Mouse (Mus musculus) midbrain, postnatal 0 days (tissue): ENCODE data around the gene Erp27. TPM values are rescaled to one million over a fixed set of nuclear protein-coding genes. Genes with fewer than 3 reads are reported as not detected.

Source experiments
- ATAC-seq: fragments of 200-750 bp; cut with Nextera tagmentation; 2 replicates; pipeline ENCODE4 v1.8.0; 2017; ENCODE audit warnings: moderate number of reproducible peaks, mild to moderate bottlenecking, moderate TSS enrichment, moderate library complexity; ENCODE audit not compliant: low FRiP score
- DNase-seq: peaks from one replicate; pipeline ENCODE4 v3.0.0-alpha.2; 2015; ENCODE audit warnings: low spot score
- H3K27ac ChIP-seq: fragments of 300-500 bp; sonication (generic); 2 replicates; pipeline ENCODE4 v1.5.1; 2014; ENCODE audit warnings: low read depth, mild to moderate bottlenecking, low read length, mixed read lengths
- H3K27me3 ChIP-seq: fragments of 300-500 bp; sonication (generic); 2 replicates; pipeline ENCODE4 v1.6.1; 2014; ENCODE audit warnings: low read length, control low read depth, mixed read lengths; ENCODE audit not compliant: insufficient read depth
- H3K36me3 ChIP-seq: fragments of 300-500 bp; sonication (generic); 2 replicates; pipeline ENCODE4 v1.6.1; 2014; ENCODE audit warnings: low read length, control low read depth, mixed read lengths; ENCODE audit not compliant: insufficient read depth
- H3K4me1 ChIP-seq: fragments of 300-500 bp; sonication (generic); 2 replicates; pipeline ENCODE4 v1.6.1; 2014; ENCODE audit warnings: mild to moderate bottlenecking, control low read depth, antibody characterized with exemption, low read length, mixed read lengths; ENCODE audit not compliant: insufficient read depth
- H3K4me2 ChIP-seq: fragments of 300-500 bp; sonication (generic); 2 replicates; pipeline ENCODE4 v1.6.1; 2014; ENCODE audit warnings: low read depth, mild to moderate bottlenecking, low read length, mixed read lengths; ENCODE audit not compliant: poor library complexity, severe bottlenecking
- H3K4me3 ChIP-seq: fragments of 300-500 bp; sonication (generic); 2 replicates; pipeline ENCODE4 v1.5.1; 2014; ENCODE audit warnings: low read depth, mild to moderate bottlenecking, low read length, moderate library complexity
- H3K9ac ChIP-seq: fragments of 300-500 bp; sonication (generic); replicated peaks from 2 replicates; pipeline ENCODE4 v1.6.1; 2014; ENCODE audit warnings: mild to moderate bottlenecking, low read length, moderate library complexity, mixed read lengths; ENCODE audit not compliant: poor library complexity, severe bottlenecking
- H3K9me3 ChIP-seq: fragments of 300-500 bp; sonication (generic); 2 replicates; pipeline ENCODE4 v1.6.1; 2016; ENCODE audit warnings: low read length, control low read depth
- CTCF ChIP-seq: IDR thresholded peaks from 2 replicates; pipeline ENCODE4 v1.5.1; 2016; ENCODE audit warnings: antibody characterized with exemption, mild to moderate bottlenecking
- WGBS: fragments of 180-500 bp; shearing (Covaris S2); extraction: QIAGEN DNeasy Blood & Tissue Kit; methylation state at CpG from one replicate; pipeline ENCODE4 v1.1.7; 2014; 5-methylcytosine and 5-hydroxymethylcytosine counted together
- polyA plus RNA-seq: library from polyadenylated mRNA; unstranded; fragments of >200 nt; fragmentation: Nextera tagmentation; extraction: Ambion mirVana; gene quantifications from 2 replicates; pipeline ENCODE4 v1.2.1, GENCODE M21; 2015
- total RNA-seq: library from RNA; depleted of rRNA; stranded (reverse); fragments of >200 nt; gene quantifications from 2 replicates; pipeline ENCODE4 v1.2.3, GENCODE M21; 2014

Gene Erp27
- total and polyA plus RNA-seq, 2 experiments from 2014 or later, result not detected

DNA sequence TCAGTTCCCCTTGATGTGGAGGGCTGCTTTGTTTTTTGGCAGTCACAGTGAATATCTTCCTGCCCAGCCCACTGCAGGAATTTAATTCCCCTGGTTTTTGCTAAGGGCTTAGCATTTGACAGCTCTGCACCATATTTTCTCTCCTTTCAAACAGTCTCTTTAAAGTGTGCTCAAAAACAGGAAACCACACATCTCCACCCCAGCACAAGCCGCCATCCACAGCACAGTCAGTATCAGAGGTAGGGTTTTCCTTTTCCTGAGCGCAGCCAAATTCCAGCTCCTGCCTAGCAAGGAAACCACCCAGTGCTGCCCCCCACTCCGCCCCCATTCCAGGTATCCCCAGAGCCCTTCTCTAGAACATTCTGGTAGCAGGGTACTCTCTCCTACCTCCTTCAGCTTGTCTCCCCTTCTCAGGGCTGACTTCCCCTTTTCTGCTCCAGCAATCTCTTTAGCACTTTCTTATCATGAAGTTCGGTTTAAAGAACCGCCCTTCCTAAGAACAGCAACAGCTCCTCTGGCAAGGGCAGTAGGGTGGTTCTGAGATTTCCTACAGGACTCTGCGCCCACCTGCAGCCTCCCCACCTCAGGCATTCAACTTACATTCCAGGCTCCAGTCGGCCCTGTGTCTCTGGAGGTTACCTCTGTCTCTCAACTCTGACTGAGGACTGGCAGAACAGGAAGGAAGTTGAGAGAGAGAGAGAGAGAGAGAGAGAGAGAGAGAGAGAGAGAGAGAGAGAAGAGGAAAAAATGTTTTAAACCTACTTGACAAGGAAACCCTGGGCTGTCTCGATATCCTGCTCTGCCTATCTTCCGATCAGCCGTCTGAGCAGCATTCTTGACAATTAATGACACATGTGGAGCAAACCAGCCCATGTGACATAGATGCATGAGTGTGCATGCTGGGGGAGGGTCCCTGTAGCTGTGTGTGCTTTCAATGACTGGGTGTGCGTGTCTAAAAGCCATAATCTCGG lies 19.4 kb upstream of the Erp27 start, which contains the start of gene Arhgdib:
TSS of gene Arhgdib (minus strand) at position 849 of the 971 bp plus-strand sequence.
- TF ChIP-seq CTCF, result no peak
- Histone ChIP-seq H3K4me3 (no peak within 1 kb of the TSS), H3K27ac (peak within 1 kb of the TSS; percentile 34; the same call in 1 of the 2 replicates), H3K36me3 (no peaks in the 10 kb centered on the region), H3K9me3 (no peaks in the 10 kb centered on the region), H3K4me1 (no peaks in the 10 kb centered on the region), H3K9ac (no peak within 1 kb of the TSS), H3K27me3 (no peaks in the 10 kb centered on the region), H3K4me2 (0 out of 2 replicates have a peak within 1 kb of the TSS, but pooled peaks have one; percentile 4)
- WGBS, result 57% methylated on average over 12 of the region's 12 CpGs
- DNase-seq (no peak), ATAC-seq (no peak)

DNA sequence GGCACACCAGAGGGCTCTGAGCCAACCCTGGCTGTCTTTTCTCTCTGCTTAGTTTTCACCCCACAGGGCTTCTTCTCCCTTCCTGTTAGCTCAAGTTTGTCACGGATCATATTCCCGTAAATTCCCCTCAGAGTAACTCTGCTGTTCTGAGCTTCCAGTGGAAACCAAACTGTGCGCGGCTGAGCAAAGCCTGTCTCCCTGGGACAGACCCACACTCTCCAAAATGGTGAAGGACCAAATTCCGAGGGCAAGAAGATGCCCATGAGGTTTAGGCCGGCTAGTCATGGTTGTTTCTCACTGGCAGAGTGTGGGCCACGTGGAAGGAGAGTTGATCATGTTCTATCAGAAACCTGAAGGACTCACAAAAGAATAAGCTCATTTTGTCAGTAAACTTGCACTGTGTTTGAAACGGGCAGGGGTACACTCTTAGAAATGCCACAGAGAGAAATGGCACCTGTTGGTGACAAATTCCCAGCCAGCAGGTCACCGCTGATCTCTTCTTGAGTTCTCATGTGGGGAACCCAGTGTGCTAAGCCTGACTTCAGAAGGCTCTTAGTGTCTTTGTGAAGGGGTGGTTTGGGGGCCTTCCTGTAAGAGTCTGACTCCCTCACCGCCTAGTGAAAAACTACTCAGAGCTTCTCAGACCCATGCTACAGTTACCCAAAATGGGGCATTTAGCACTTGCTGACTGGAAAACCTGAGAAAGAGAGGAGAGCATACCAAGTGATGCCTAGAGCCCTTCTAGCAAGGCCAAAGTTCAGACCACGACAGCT lies 18.4 kb upstream of the Erp27 start:
- peak; percentile 23 for DNase-seq
- no peak overlapping the region for H3K9ac ChIP-seq
- ATAC-seq, result no peak; the same call in 1 of the 2 replicates
- 0 out of 2 replicates have a peak overlapping the region, but pooled peaks have one; percentile 32 for H3K27ac ChIP-seq
- H3K36me3 ChIP-seq, result no peaks in the 10 kb centered on the region
- H3K4me2 ChIP-seq, result no peak overlapping the region
- H3K4me1 ChIP-seq, result 0 out of 2 replicates have a peak, but pooled peaks cover under 1% of the 10 kb centered on the region
- H3K9me3 ChIP-seq, result no peaks in the 10 kb centered on the region
- no peaks in the 10 kb centered on the region for H3K27me3 ChIP-seq
- 74% methylated on average over 11 of the region's 11 CpGs for WGBS
- no peak overlapping the region for H3K4me3 ChIP-seq
- TF ChIP-seq CTCF, result peak; percentile 27; the same call in 1 of the 2 replicates

DNA sequence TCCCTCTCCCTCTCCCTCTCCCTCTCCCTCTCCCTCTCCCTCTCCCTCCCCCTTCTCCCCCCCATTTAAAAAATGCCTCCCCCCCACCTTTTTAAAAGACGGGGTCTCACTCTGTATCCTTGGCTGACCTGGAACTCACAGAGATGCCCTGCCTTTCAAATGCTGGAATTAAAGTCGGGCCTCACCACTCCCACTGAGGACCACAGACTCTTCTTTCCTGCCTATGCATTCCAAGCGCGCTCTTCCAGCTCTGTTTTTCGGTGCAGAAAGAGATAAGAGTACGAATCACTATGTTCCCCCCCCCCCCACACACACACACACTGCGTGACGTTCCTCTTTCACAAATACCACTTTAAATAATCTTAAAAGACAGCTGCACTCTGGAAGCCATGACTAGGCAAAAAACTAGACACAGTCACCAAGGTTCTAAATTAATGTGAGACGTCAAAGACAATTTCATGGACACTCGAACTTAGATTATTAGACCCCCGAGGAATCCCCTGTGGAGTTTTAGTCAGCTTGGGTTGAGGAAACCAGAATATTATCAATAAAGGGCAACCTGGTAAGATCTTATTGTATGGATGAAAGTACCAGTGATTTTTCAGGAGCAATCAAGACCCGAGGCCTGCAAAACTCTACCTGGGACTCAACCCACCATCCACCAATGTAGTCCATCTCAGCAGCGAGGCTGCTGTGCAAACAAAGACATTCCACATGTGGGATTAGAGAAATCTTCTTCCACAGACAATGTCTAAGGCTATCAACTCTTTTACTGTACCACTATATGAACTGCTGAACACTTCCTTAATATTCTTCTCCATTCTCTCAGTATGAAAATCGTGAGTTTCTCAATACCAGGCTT lies 17.6 kb upstream of the Erp27 start:
- no peaks in the 10 kb centered on the region for H3K36me3 ChIP-seq
- no peaks in the 10 kb centered on the region for H3K9me3 ChIP-seq
- ATAC-seq (0 out of 2 replicates have a peak, but pooled peaks have one; percentile 31), DNase-seq (no peak)
- H3K4me3 ChIP-seq, result no peak overlapping the region
- H3K9ac ChIP-seq, result no peak overlapping the region
- H3K27me3 ChIP-seq, result no peaks in the 10 kb centered on the region
- no peak for TF ChIP-seq CTCF
- no peak overlapping the region for H3K4me2 ChIP-seq
- 61% methylated on average over 14 of the region's 14 CpGs for WGBS
- H3K27ac ChIP-seq, result 0 out of 2 replicates have a peak overlapping the region, but pooled peaks have one; percentile 32
- H3K4me1 ChIP-seq, result 0 out of 2 replicates have a peak, but pooled peaks cover 4% of the 10 kb centered on the region

DNA sequence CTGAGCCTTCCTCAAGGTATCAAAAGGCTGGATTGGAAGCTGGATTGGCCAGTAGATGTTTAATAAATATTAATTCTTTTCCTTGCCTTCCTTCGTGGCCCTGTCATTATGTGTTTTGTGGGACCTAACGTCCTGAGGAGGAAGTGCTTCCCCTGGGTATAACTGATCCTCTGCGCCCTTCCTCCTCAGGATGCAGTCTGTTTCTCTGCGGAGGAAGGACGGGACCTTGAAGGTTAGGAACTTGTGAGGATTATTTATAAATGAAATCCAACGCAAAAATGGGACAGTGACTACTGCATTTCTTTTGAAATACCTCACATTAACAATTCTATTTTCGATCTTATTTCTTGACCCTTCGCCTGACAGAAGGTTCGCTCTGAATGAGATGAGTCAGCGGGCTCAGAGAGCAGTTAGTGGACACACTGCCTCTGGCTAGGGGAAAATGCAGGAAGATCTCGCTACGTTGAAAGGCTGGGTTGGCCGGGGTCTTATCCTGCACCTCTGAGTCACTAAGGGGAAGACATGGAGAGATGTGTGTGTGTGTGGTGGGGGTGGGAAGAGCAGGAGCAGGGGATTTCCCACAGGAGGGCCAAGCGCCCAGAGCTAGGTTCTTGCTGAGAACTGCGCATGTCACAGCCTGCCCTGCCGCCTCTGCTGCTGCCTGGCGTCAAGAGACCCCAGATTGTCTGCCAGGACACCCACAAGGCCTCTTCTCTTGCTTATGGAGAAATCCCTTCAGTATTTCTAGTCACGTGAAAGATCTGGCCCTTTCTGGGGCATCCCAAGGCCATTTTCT lies 16.5 kb upstream of the Erp27 start:
- Histone ChIP-seq H3K4me3 (no peak overlapping the region), H3K27ac (no peak overlapping the region), H3K9me3 (no peaks in the 10 kb centered on the region), H3K4me2 (no peak overlapping the region), H3K27me3 (no peaks in the 10 kb centered on the region), H3K9ac (no peak overlapping the region), H3K4me1 (0 out of 2 replicates have a peak, but pooled peaks cover 4% of the 10 kb centered on the region), H3K36me3 (no peaks in the 10 kb centered on the region)
- TF ChIP-seq CTCF, result no peak
- DNase-seq (no peak), ATAC-seq (no peak)
- 79% methylated on average over 18 of the region's 18 CpGs for WGBS
